Mouse (Mus musculus) embryonic fibroblast, embryonic 13.5 days (primary cell): Measurements from ENCODE around the gene Aven.

Experiments used
- CTCF ChIP-seq: IDR thresholded peaks from 2 replicates; pipeline ENCODE4 v1.5.1; 2011; ENCODE audit warnings: mild to moderate bottlenecking, control low read depth, low read length, moderate library complexity, borderline replicate concordance; ENCODE audit not compliant: insufficient read depth
- POLR2A ChIP-seq: IDR thresholded peaks from 2 replicates; pipeline ENCODE4 v1.6.1; 2011; ENCODE audit warnings: low read depth, mild to moderate bottlenecking, control low read depth, low read length, moderate library complexity

DNA sequence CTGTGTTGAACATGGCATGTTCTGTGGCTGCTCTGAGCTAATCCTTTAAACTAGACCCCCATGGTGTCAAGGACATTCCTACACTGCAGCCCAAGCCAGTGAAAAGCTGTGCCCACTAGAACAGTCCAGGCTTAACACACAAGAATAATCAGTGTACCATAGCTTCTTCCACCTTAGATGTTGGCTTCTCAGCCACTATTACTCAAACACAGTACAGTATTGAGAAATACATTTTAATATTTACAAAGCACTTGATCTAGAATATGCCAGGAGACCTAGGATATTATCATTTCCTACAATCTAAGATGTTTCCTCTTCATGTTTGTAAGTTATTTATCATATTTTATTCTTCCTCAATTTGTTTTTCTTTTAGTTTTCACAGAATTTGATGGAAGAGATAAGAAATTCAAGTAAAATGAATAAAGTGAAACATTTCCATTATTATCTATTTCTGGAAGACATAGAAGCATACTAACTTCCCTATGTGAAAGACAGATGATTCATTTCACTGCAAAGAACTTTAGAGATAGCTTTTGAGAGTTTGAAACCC is 44.2 kb upstream of the Aven start:
- TF ChIP-seq POLR2A: no peak
- TF ChIP-seq CTCF: no peak
